Mouse (Mus musculus): ENCODE measurements at regions not wholly inside any gene's neighbourhood (a gene's known extent, or its start where the extent isn't known, plus 50 kb on each side); places are given as distances from the start of the nearest gene placed in this dataset.

GRCm38 (mm10) chr3:15022773-15023172 lies 136.7 kb downstream of the Car2 start:
- no peak for TF ChIP-seq CTCF (IDR thresholded peaks at IDR 0.05; ENCODE audit: borderline replicate concordance, extremely low read depth, insufficient read depth, insufficient read length)
- TF ChIP-seq POLR2A (IDR thresholded peaks at IDR 0.05; ENCODE audit: borderline replicate concordance, extremely low read depth, insufficient read depth, insufficient read length, poor library complexity, severe bottlenecking), result no peak
